Mouse (Mus musculus) gonadal fat pad, adult 2 months (tissue): ENCODE data around the gene Adnp. TPM values are rescaled to one million over a fixed set of nuclear protein-coding genes. Genes with fewer than 3 reads are reported as not detected.

Experiments used
- DNase-seq: peaks from one replicate; pipeline ENCODE4 v3.0.0-alpha.2; 2012; ENCODE audit warnings: low read depth
- polyA plus RNA-seq: library from polyadenylated mRNA; depleted of rRNA; stranded (reverse); fragments of >200 nt; gene quantifications from 2 replicates; pipeline ENCODE4 v1.2.3, GENCODE M21; 2012; rRNA removed

Adnp gene
- polyA plus RNA-seq, 1 experiment = 15.4 TPM

DNA sequence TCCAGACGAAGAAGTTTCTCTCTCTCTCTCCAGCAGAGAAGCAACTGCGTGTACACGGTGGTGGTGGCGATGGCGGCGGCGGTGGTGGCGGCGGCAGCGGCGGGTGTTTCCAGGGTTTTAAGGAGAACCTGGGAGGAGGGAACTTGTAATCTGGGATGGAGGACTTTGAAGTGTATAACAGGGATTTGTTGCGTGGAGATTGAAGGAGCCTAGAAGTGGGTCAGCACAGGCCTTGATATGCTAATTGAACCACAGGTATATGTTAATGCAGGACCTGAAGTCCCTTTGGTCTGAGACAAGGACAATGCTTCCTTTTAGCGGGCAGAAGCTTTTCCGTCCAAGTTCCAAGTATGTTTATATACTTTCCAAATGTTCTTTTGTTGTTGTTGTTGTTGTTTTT is 50.6 kb downstream of the Adnp start:
- DNase-seq = no peak

DNA sequence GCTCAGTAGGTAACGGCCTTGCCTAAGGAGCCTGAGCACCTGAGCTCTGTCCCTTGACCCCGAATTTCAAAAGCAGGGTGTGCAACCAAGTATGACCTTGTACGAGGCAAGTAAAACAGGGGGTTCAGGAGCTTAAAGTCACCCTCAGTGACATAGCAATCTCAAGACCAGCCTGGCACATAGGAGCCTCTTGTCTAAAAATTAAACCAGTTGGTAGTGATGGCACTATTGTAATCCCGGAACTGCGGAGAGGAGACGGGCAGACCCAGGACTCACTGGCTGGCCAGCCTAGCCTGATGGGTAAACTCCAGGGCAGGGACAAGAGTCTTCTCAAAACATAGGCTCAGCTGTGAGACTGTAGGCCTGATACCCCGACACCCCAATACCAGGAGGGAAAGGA is 51.2 kb downstream of the Adnp start:
- DNase-seq = no peak

GRCm38 (mm10) chr2:168154090-168154881 is 52.6 kb downstream of the Adnp start:
- DNase-seq = no peak

DNA sequence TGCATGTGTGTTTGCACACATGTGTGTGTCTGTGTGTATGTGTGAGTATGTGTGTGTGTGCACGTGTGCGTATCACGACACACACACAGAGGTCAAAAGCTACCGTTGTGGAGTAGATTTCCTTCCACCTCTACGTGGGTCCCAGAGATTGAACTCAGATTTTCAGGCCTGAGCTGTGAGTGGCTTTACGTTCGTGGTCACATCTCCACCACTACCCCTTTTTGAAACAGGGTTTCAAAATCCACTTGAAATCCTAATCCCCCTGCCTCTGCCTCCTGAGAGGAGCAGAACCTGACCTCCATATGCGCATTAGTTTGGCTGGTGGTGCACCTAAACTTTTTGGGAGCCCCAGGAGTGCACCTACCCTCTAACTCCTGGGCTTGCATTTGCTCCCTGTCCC is 57.7 kb downstream of the Adnp start:
- DNase-seq = no peak

DNA sequence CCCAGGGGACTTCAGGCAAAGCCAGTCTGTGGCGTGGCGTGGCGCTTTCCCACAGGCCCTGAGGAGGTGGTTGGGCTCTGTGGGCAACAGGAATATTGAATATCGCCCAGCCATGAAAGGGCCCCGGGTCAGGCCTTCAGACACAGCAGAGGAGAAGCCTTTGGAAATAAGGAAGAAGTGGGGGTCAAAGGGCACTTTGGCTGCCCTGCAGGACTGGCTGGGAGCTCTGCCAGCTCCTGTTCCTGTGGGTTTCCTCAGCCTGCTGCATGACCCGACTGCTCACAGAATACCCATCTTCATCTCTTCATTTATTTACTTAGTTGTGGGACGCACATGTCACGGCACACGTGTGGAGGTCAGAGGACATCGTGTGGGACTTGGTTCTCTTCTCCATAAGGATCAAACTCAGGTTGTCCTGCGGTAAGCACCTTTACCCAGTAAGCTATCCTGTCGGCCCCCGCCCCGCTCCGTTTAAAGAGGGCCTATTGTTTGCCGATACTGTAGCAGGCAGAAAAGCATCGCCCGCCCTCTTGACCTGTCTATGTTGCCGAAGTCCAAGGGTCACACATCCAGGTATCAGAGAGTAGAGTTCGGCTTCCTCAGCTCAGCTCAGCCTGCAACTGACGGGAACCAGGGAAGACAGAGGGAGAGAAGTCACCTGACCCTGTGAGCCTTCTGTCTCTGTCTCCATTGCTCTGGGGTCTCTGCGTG is 59.0 kb downstream of the Adnp start:
- DNase-seq = no peak

GRCm38 (mm10) chr2:168145437-168145836 is 61.5 kb downstream of the Adnp start:
- DNase-seq = no peak

- no peak for DNase-seq
These were observed 63.1 kb downstream of the Adnp start for GRCm38 (mm10) chr2:168143794-168144193.

DNA sequence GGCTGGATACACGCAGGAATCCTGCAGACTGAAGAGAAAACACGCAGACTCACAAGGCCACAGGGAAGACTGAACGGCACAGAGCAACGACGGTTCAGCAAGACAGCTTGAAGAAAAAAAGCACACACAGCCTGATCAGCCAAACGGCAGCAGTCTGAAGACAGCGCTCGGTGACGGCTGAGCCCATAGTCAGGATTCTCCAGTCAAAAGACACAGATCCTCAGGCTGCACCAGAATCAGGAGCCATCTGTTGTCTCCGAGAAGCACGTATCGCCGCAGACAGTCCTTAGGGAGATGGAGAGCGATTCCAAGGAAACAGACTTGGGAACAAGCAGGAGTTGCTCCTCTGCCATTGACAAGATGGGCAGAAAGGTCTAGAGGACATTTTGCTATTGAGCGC is 69.8 kb downstream of the Adnp start:
- no peak for DNase-seq

Other genes starting within 250 kb of the Adnp start
- 1.6 and 2.1 TPM in 2 replicates for gene Ripor3, start 196.5 kb downstream of the Adnp start, polyA plus RNA-seq
- gene Pard6b, start 126.1 kb downstream of the Adnp start, polyA plus RNA-seq = 8.9 and 13.0 TPM in 2 replicates
- 7.6 and 9.5 TPM in 2 replicates for gene Gm20716, start 23.3 kb upstream of the Adnp start, polyA plus RNA-seq
- gene Dpm1, start 23.5 kb upstream of the Adnp start, polyA plus RNA-seq = 25.7 and 43.2 TPM in 2 replicates
- gene Mocs3, start 23.5 kb upstream of the Adnp start, polyA plus RNA-seq = 12.1 and 19.9 TPM in 2 replicates
- 2.1 and 4.7 TPM in 2 replicates for gene Kcng1, start 74.6 kb upstream of the Adnp start, polyA plus RNA-seq